Mouse (Mus musculus) embryonic facial prominence, embryonic 13.5 days (tissue): ENCODE measurements at regions not wholly inside any gene's neighbourhood (a gene's known extent, or its start where the extent isn't known, plus 50 kb on each side); places are given as distances from the start of the nearest gene placed in this dataset.

Experiments
- ATAC-seq: fragments of 200-750 bp; cut with Nextera tagmentation; 2 replicates; pipeline ENCODE4 v1.8.0; 2017; ENCODE audit warnings: low read depth; ENCODE audit not compliant: insufficient number of reproducible peaks, insufficient read depth, low FRiP score, low TSS enrichment
- H3K27ac ChIP-seq: fragments of 300-500 bp; sonication (generic); 2 replicates; pipeline ENCODE4 v1.5.1; 2015; ENCODE audit warnings: moderate library complexity, mild to moderate bottlenecking, inconsistent platforms
- H3K27me3 ChIP-seq: fragments of 300-500 bp; sonication (generic); 2 replicates; pipeline ENCODE4 v1.6.1; 2015; ENCODE audit warnings: mild to moderate bottlenecking, inconsistent platforms
- H3K36me3 ChIP-seq: fragments of 300-500 bp; sonication (generic); 2 replicates; pipeline ENCODE4 v1.6.1; 2015; ENCODE audit warnings: mild to moderate bottlenecking, inconsistent platforms
- H3K4me1 ChIP-seq: fragments of 300-500 bp; sonication (generic); 2 replicates; pipeline ENCODE4 v1.6.1; 2015; ENCODE audit warnings: inconsistent platforms
- H3K4me2 ChIP-seq: fragments of 300-500 bp; sonication (generic); 2 replicates; pipeline ENCODE4 v1.6.1; 2015; ENCODE audit warnings: moderate library complexity, mild to moderate bottlenecking, inconsistent platforms
- H3K4me3 ChIP-seq: fragments of 300-500 bp; sonication (generic); 2 replicates; pipeline ENCODE4 v1.5.1; 2015; ENCODE audit warnings: mild to moderate bottlenecking, inconsistent platforms
- H3K9ac ChIP-seq: fragments of 300-500 bp; sonication (generic); 2 replicates; pipeline ENCODE4 v1.6.1; 2015; ENCODE audit warnings: mild to moderate bottlenecking, inconsistent platforms
- H3K9me3 ChIP-seq: fragments of 300-500 bp; sonication (generic); 2 replicates; pipeline ENCODE4 v1.6.1; 2016; ENCODE audit warnings: inconsistent platforms
- WGBS: fragments of 180-500 bp; shearing (Covaris S2); methylation state at CpG from one replicate; pipeline ENCODE4 v1.1.7; 2015; ENCODE audit warnings: mixed read lengths; 5-methylcytosine and 5-hydroxymethylcytosine counted together

DNA sequence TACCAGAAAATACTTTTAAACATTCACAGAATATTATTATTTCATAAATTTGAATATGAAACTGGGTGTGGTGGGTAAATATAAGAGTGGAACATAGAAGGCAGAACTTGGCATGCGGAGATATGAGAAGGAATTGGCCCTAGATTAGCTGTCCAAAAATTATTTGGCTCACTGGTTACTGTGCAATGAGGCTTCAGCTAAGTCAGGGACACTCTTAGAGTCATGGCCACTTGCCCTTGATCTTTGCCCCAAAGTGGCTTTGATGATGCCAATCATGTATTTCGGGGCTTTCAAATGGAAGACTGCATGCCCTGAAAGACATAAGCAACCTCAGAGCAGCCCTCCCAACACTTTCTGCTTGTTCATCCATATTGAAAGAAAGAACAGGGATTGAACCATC is 76.9 kb downstream of the Pxdc1 start:
- H3K9ac ChIP-seq = no peak overlapping the region
- no peak for ATAC-seq
- H3K27ac ChIP-seq = no peak overlapping the region
- H3K4me3 ChIP-seq = no peak overlapping the region
- no peaks in the 10 kb centered on the region for H3K36me3 ChIP-seq
- H3K27me3 ChIP-seq = no peaks in the 10 kb centered on the region
- WGBS = 93% methylated on average over 2 of the region's 2 CpGs
- no peaks in the 10 kb centered on the region for H3K4me1 ChIP-seq
- no peaks in the 10 kb centered on the region for H3K9me3 ChIP-seq
- no peak overlapping the region for H3K4me2 ChIP-seq

DNA sequence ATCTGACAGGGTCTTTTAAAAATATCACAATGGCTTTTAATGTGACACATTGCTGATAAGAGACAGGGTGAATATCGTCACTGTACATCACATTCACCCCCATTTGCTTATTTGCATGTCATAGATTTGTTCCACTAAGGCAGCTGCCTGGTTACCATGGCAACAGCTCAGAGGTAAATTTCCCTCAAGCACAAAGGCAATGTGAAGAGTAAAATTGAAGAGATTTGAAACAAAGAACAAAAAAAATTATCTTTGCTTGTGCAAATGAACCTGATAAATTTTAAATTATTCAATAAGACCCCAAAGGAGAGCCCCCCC is 77.3 kb downstream of the Pxdc1 start:
- no peak for ATAC-seq
- Histone ChIP-seq H3K4me3 (no peak overlapping the region), H3K27ac (no peak overlapping the region), H3K4me2 (no peak overlapping the region), H3K27me3 (no peaks in the 10 kb centered on the region), H3K9ac (no peak overlapping the region), H3K36me3 (no peaks in the 10 kb centered on the region), H3K9me3 (no peaks in the 10 kb centered on the region), H3K4me1 (no peaks in the 10 kb centered on the region)
- 18% methylated on average over 1 of the region's 1 CpGs for WGBS

DNA sequence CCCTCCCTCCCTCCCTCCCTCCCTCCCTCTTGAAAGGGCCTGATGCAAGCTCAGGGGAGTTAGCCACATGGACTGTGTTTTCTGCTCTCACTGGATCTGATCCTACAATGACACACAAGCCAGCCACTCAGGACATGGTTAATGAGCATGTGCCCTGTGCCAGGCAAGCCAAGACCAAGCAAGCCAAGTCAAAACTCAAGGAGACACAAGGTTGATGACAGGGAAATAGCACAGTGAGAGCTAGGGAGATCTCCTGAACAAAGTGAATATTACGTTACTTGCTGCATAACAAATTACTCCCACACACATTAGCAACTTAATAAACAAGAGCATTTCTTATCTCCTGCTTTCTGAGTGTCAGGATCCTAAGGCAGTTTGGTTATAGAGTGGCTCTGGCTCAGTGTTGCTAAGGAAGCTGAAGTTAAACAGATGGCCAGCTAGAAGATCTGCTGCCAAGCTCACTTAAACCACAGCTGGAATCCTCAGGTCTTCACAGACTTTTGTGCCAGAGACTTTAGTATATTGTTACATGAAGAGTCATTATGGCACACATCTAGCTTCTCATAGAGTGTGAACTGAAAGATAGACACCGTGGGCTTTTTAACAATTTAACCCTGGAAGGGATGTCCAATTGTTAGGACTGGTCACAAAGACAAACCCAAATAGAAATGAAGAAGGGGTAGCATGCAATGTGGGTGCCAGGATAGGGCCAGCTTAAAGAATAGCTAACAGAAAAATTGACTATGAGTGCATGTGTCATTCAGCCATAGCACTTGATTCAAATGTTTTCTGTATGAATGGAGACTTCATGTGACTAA is 77.9 kb downstream of the Pxdc1 start:
- H3K9me3 ChIP-seq = no peaks in the 10 kb centered on the region
- 65% methylated on average over 2 of the region's 2 CpGs for WGBS
- H3K4me2 ChIP-seq = no peak overlapping the region
- no peak overlapping the region for H3K9ac ChIP-seq
- no peak overlapping the region for H3K27ac ChIP-seq
- no peaks in the 10 kb centered on the region for H3K4me1 ChIP-seq
- H3K4me3 ChIP-seq = no peak overlapping the region
- no peak for ATAC-seq
- H3K27me3 ChIP-seq = no peaks in the 10 kb centered on the region
- no peaks in the 10 kb centered on the region for H3K36me3 ChIP-seq

DNA sequence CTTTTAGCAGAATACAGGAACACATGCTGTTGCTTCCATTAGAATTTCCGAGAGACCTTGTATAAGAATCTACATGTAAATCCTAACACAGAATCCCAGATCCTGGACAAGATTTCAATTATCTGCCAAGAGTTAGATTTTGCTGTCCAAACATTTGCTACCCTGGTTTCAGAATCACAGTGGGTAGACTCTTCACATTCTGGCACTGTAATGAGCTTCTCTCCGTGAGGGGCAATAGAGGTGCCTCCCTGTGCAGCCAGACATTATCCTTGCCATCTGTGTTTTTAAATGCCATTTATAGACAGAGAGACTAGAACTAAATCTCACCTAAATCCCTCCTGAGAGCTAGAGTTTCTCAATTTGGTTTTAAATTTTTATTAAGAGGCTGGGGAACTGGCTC is 84.0 kb downstream of the Pxdc1 start:
- H3K9ac ChIP-seq = no peak overlapping the region
- no peak overlapping the region for H3K27ac ChIP-seq
- no peak for ATAC-seq
- no peaks in the 10 kb centered on the region for H3K36me3 ChIP-seq
- no peaks in the 10 kb centered on the region for H3K27me3 ChIP-seq
- no peaks in the 10 kb centered on the region for H3K4me1 ChIP-seq
- H3K4me3 ChIP-seq = no peak overlapping the region
- no peaks in the 10 kb centered on the region for H3K9me3 ChIP-seq
- H3K4me2 ChIP-seq = no peak overlapping the region
- 62% methylated on average over 2 of the region's 2 CpGs for WGBS

DNA sequence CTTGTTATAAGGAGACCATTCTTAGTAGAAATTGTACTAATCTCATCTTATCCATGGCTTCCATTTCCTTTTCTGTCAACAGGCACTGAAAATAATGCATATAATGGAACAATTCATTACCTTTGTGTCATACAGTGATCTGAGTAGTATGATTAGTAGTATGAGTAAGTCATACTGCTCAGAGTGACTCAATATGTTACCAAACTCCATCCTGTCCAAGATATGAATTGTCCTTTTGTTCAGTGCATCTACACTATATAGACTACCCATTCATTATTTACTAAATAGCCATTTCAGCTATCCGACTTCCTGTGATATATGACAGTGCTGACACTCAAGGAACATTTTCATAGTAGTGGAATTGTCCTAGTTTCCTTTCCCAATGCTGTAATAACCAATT is 86.6 kb downstream of the Pxdc1 start:
- Histone ChIP-seq H3K36me3 (no peaks in the 10 kb centered on the region), H3K27ac (no peak overlapping the region), H3K4me2 (no peak overlapping the region), H3K9ac (no peak overlapping the region), H3K27me3 (no peaks in the 10 kb centered on the region), H3K4me3 (no peak overlapping the region), H3K9me3 (no peaks in the 10 kb centered on the region), H3K4me1 (no peaks in the 10 kb centered on the region)
- ATAC-seq = no peak
- WGBS = 81% methylated on average over 1 of the region's 1 CpGs

DNA sequence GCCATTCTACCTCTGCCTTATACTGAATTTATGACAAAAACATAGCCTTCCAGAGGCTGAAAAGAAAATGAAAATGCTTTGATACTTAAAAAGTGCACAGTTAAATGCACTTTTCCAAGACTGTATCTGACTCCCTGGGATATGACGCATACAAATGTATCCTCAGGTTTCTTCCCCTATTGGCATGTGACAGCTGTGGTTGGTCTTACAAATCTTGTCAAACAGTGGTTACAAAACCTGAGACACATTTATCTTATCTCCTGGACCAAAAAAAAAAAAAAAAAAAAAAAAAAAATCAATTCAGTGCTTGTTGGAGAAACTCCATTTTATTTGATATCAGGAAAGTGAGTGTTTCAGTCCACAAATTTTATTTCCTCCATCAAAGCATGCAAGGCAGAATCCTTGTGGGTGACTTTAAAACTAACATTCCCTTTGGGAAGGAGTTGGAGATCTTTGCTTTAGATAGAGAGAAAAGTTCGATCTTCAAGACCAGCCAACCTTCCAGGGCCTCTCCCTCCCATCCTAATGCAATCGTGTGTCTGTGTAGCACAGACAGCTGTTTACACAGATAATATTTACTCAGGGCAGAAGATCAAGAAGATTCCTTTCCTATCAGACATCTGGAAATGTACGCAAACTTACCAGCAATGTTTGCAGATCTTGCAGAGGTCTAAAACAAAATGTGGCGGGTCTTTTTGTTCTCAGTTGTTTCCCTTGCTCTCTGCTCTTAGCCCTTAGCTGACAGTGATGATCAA is 103.0 kb downstream of the Pxdc1 start:
- H3K9me3 ChIP-seq = no peaks in the 10 kb centered on the region
- no peak overlapping the region for H3K27ac ChIP-seq
- no peaks in the 10 kb centered on the region for H3K36me3 ChIP-seq
- no peak overlapping the region for H3K4me3 ChIP-seq
- H3K27me3 ChIP-seq = no peaks in the 10 kb centered on the region
- H3K4me2 ChIP-seq = no peak overlapping the region
- no peak overlapping the region for H3K9ac ChIP-seq
- ATAC-seq = no peak
- WGBS = 71% methylated on average over 5 of the region's 5 CpGs
- H3K4me1 ChIP-seq = no peaks in the 10 kb centered on the region

DNA sequence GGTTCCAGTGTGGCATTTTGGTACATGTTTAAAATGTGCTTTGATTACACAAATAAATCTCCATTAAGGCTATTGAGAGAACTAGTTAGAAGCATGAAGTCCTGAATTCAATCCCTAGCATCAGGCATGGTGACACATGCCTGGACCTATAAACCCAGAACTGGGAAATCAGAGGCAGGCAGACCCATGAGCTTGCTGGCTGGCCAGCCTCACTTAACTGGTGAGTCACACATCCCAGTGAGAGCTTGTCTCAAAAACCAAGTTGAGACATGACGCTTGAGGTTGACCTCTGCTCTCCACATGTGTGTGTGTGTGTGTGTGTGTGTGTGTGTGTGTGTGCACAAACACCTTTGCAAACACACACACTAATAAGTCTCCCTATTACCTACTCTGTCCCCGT is 112.6 kb downstream of the Pxdc1 start:
- no peak for ATAC-seq
- H3K27me3 ChIP-seq = no peaks in the 10 kb centered on the region
- WGBS = 89% methylated on average over 2 of the region's 2 CpGs

DNA sequence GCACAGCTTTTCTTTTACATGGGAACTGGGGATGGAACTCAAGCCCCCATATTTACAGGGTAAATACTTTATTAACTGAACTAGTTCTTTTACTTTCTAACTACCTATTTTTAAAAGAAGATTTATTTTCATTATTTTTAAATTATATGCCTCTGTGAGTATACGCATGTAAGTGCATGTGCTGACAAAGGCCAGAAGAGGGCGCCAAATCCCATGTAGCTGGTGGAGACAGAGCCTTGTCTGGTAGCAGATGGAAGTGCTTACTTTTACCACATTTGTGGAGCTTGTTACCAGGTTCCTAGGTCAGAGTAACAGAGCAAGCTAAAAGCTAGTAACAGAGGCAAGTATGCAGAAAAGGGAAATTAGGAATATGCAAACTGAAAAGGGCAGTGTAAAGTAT is 119.4 kb downstream of the Pxdc1 start:
- no peak for ATAC-seq
- Histone ChIP-seq H3K36me3 (no peaks in the 10 kb centered on the region), H3K4me3 (no peak overlapping the region), H3K9me3 (0 out of 2 replicates have a peak, but pooled peaks cover 4% of the 10 kb centered on the region), H3K27ac (no peak overlapping the region), H3K4me1 (peaks cover 6% of the 10 kb centered on the region), H3K9ac (no peak overlapping the region), H3K4me2 (no peak overlapping the region), H3K27me3 (no peaks in the 10 kb centered on the region)
- WGBS = 76% methylated on average over 2 of the region's 2 CpGs

More for the DNA sequence above, 112.6 kb downstream of the Pxdc1 start:
- H3K4me2 ChIP-seq = no peak overlapping the region
- no peak overlapping the region for H3K9ac ChIP-seq
- H3K4me1 ChIP-seq = peaks cover 6% of the 10 kb centered on the region
- H3K27ac ChIP-seq = no peak overlapping the region
- no peaks in the 10 kb centered on the region for H3K36me3 ChIP-seq
- H3K4me3 ChIP-seq = no peak overlapping the region
- no peaks in the 10 kb centered on the region for H3K9me3 ChIP-seq

DNA sequence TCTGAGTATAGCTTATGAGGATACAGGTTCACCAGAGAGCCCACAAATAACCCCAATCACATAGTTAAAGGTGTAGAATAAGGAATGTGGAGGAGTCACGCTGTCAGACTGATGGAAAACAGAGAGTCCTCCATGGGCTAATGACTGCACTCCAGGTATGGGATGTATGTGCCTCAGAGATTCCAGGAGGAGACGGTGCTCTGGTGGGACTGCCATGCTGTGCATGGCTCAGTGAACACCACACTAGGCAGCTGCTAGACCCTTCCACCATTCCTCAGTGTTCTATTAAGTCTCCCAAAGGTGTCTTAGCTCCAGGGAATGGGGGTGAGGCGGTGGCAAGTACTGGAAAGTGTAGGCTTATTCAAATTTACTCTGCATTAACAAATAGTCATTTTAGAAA is 142.0 kb downstream of the Pxdc1 start:
- ATAC-seq = no peak
- Histone ChIP-seq H3K27ac (no peak overlapping the region), H3K9ac (no peak overlapping the region), H3K4me3 (no peak overlapping the region), H3K4me1 (no peaks in the 10 kb centered on the region; the same call in 1 of the 2 replicates), H3K27me3 (no peaks in the 10 kb centered on the region), H3K9me3 (no peaks in the 10 kb centered on the region), H3K36me3 (no peaks in the 10 kb centered on the region), H3K4me2 (no peak overlapping the region)
- WGBS = 95% methylated on average over 3 of the region's 3 CpGs

DNA sequence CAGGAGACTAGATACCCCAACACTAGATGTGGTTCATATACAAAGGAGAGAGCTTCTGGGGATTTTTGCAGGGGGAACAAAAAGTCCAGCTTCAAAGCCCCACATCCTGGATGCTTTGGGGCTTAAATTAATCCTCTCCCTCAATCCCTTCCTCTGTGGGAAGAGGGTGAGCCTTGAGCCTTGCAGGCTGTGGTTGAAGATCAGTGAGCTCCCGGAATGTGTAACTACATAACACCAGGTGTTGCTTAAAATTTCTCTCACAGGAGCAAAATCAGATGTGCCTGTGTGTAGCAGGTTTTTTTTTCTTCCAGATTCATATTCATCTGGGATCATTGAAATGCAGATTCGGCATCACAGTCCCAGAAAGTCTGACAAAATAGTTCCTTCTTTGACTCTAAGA is 146.1 kb downstream of the Pxdc1 start:
- Histone ChIP-seq H3K9ac (no peak overlapping the region), H3K36me3 (no peaks in the 10 kb centered on the region), H3K4me1 (no peaks in the 10 kb centered on the region; the same call in 1 of the 2 replicates), H3K27ac (no peak overlapping the region), H3K4me2 (no peak overlapping the region), H3K27me3 (no peaks in the 10 kb centered on the region), H3K9me3 (no peaks in the 10 kb centered on the region), H3K4me3 (no peak overlapping the region)
- WGBS = 48% methylated on average over 2 of the region's 2 CpGs
- ATAC-seq = no peak

DNA sequence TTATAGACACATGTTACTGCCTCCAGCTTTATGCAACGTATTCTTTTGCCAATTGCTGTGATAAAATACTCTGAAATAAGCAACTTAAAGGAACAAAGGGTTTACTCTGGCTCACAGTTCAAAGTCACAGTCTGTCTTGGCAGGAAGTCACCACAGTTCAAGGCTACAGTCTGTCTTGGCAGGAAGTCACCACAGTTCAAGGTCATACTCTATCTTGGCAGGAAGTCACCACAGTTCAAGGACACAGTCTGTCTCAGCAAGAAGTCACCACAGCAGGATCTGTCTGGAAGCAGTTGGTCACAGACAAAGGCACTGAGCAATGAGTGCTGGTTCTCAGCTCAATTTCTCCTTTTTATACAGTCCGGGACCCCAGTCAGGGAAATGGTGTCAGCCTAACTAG is 147.4 kb downstream of the Pxdc1 start:
- 0 out of 2 replicates have a peak, but pooled peaks have one; percentile 32 for ATAC-seq
- Histone ChIP-seq H3K36me3 (no peaks in the 10 kb centered on the region), H3K9ac (no peak overlapping the region), H3K4me3 (no peak overlapping the region), H3K9me3 (no peaks in the 10 kb centered on the region), H3K4me1 (no peaks in the 10 kb centered on the region; the same call in 1 of the 2 replicates), H3K27me3 (no peaks in the 10 kb centered on the region), H3K4me2 (no peak overlapping the region), H3K27ac (no peak overlapping the region)
- 83% methylated on average over 2 of the region's 2 CpGs for WGBS

DNA sequence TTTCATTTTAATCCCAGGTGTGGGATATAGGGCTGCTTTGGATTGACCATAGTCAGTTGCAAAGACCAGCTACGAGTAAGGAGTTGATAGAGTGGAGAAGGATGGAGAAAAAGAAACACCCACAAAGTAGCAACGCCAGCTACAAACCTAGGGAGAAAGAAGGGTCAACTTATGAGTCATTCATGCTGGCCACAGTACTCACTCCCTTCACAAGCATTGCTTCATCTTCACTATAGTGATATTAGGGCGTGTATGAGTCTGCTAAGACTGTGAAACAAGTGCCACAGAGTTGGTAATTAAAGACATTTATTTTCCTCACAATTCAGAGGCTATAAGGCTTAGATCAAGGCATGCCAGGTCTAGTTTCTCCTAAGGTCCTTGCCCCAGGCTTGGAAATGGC is 148.4 kb downstream of the Pxdc1 start:
- no peak overlapping the region for H3K4me3 ChIP-seq
- 79% methylated on average over 3 of the region's 3 CpGs for WGBS

More for the DNA sequence above, 148.4 kb downstream of the Pxdc1 start:
- no peak for ATAC-seq
- Histone ChIP-seq H3K4me2 (no peak overlapping the region), H3K27me3 (no peaks in the 10 kb centered on the region), H3K4me1 (no peaks in the 10 kb centered on the region; the same call in 1 of the 2 replicates), H3K36me3 (no peaks in the 10 kb centered on the region), H3K27ac (no peak overlapping the region), H3K9ac (no peak overlapping the region), H3K9me3 (no peaks in the 10 kb centered on the region)
